Mouse (Mus musculus): Measurements from ENCODE around the gene Olfr957.
A peak's percentile ranks its signal among the peaks of the same experiment; 100 is the strongest.

Olfr957 gene

GRCm38 (mm10) chr9:39515531-39515930 is at the start of gene Olfr957:
Gene Olfr957 (minus strand): TSS chr9:39515809.
- no peak for DNase-seq (ENCODE audit: low spot score)

- DNase-seq (ENCODE audit: low spot score) = no peak
These were observed 42.7 kb upstream of the Olfr957 start for GRCm38 (mm10) chr9:39558349-39558647.

- DNase-seq (ENCODE audit: low spot score) = no peak
These were observed 42.1 kb upstream of the Olfr957 start for GRCm38 (mm10) chr9:39557529-39558348.

- no peak for DNase-seq (ENCODE audit: low spot score)
These were observed 38.3 kb upstream of the Olfr957 start, which contains the start of gene Olfr958 for GRCm38 (mm10) chr9:39553946-39554345. Gene Olfr958 (minus strand): TSS chr9:39554054.

GRCm38 (mm10) chr9:39550806-39551205 is 35.2 kb upstream of the Olfr957 start:
- DNase-seq (ENCODE audit: low spot score) = no peak

- DNase-seq (ENCODE audit: low spot score) = no peak
These were observed 8.1 kb upstream of the Olfr957 start for GRCm38 (mm10) chr9:39523616-39524285.

- no peak for DNase-seq (ENCODE audit: low spot score)
These were observed 3.0 kb upstream of the Olfr957 start for GRCm38 (mm10) chr9:39518595-39518994.

- no peak for DNase-seq (ENCODE audit: low spot score)
These were observed 6.2 kb downstream of the Olfr957 start for GRCm38 (mm10) chr9:39509412-39509811.

GRCm38 (mm10) chr9:39508998-39509397 is 6.6 kb downstream of the Olfr957 start:
- peak; percentile 43 for DNase-seq (ENCODE audit: low spot score)

GRCm38 (mm10) chr9:39493895-39494294 is 21.7 kb downstream of the Olfr957 start, which contains the start of gene Olfr44:
Gene Olfr44 (minus strand): TSS chr9:39493995.
- DNase-seq (ENCODE audit: low spot score) = no peak

- no peak for DNase-seq (ENCODE audit: low spot score)
These were observed 43.8 kb downstream of the Olfr957 start, which contains the start of gene Olfr955 for GRCm38 (mm10) chr9:39471844-39472243. Gene Olfr955 (minus strand): TSS chr9:39471944.

All from urinary bladder, postnatal 14 days (tissue).